Mouse (Mus musculus) forebrain, embryonic 16.5 days (tissue): ENCODE measurements around the gene Lnp1. TPM values are rescaled to one million over a fixed set of nuclear protein-coding genes. Genes with fewer than 3 reads are reported as not detected.
"Not testable (repeated sequence)": the region's sequence is repeated elsewhere in the genome, so short reads cannot be mapped to it uniquely, and the experiment has no call there.

Source experiments
- ATAC-seq: fragments of 200-750 bp; cut with Nextera tagmentation; 2 replicates; pipeline ENCODE4 v1.8.0; 2017; ENCODE audit warnings: mild to moderate bottlenecking, moderate library complexity
- H3K27ac ChIP-seq: fragments of 300-500 bp; sonication (generic); 2 replicates; pipeline ENCODE4 v1.5.1; 2014; ENCODE audit warnings: low read length, control low read depth
- H3K27me3 ChIP-seq: fragments of 300-500 bp; sonication (generic); replicated peaks from 2 replicates; pipeline ENCODE4 v1.6.1; 2014; ENCODE audit warnings: low read length; ENCODE audit not compliant: control insufficient read depth, insufficient read depth
- H3K36me3 ChIP-seq: fragments of 300-500 bp; sonication (generic); 2 replicates; pipeline ENCODE4 v1.6.1; 2014; ENCODE audit not compliant: control insufficient read depth, insufficient read depth
- H3K4me1 ChIP-seq: fragments of 300-500 bp; sonication (generic); replicated peaks from 2 replicates; pipeline ENCODE4 v1.6.1; 2014; ENCODE audit warnings: low read length; ENCODE audit not compliant: control insufficient read depth, insufficient read depth
- H3K4me2 ChIP-seq: fragments of 300-500 bp; sonication (generic); 2 replicates; pipeline ENCODE4 v1.6.1; 2014; ENCODE audit warnings: mild to moderate bottlenecking, low read length, control low read depth
- H3K4me3 ChIP-seq: fragments of 300-500 bp; sonication (generic); replicated peaks from 2 replicates; pipeline ENCODE4 v1.5.1; 2014; ENCODE audit warnings: mild to moderate bottlenecking, low read length, control low read depth
- H3K9ac ChIP-seq: fragments of 300-500 bp; sonication (generic); replicated peaks from 2 replicates; pipeline ENCODE4 v1.6.1; 2014; ENCODE audit warnings: low read depth, low read length, control low read depth
- H3K9me3 ChIP-seq: fragments of 300-500 bp; sonication (generic); 2 replicates; pipeline ENCODE4 v1.6.1; 2016; ENCODE audit warnings: low read length; ENCODE audit not compliant: control insufficient read depth
- WGBS: fragments of 180-500 bp; shearing (Covaris S2); extraction: QIAGEN DNeasy Blood & Tissue Kit; methylation state at CpG from one replicate; pipeline ENCODE4 v1.1.7; 2014; 5-methylcytosine and 5-hydroxymethylcytosine counted together
- polyA plus RNA-seq: library from polyadenylated mRNA; unstranded; fragments of >200 nt; fragmentation: Nextera tagmentation; extraction: Ambion mirVana; gene quantifications from 2 replicates; pipeline ENCODE4 v1.2.1, GENCODE M21; 2015

The Lnp1 gene
- polyA plus RNA-seq, result 0.79 TPM in 1 of 2 replicates, not detected in the other

GRCm38 (mm10) chr16:56928023-56928422 is at the start of gene Lnp1:
Gene Lnp1, minus strand, starts transcription at chr16:56928061.
- no peak within 1 kb of the TSS for H3K4me2 ChIP-seq
- ATAC-seq, result no peak
- H3K27me3 ChIP-seq, result no peaks in the 10 kb centered on the region
- H3K27ac ChIP-seq, result no peak within 1 kb of the TSS
- WGBS, result 55% methylated on average over 3 of the region's 3 CpGs
- H3K4me1 ChIP-seq, result no peaks in the 10 kb centered on the region
- H3K4me3 ChIP-seq, result no peak within 1 kb of the TSS
- H3K9ac ChIP-seq, result no peak within 1 kb of the TSS
- no peaks in the 10 kb centered on the region for H3K36me3 ChIP-seq
- no peaks in the 10 kb centered on the region for H3K9me3 ChIP-seq

- Histone ChIP-seq H3K9me3 (no peaks in the 10 kb centered on the region), H3K4me1 (no peaks in the 10 kb centered on the region), H3K27ac (no peak overlapping the region), H3K36me3 (no peaks in the 10 kb centered on the region), H3K4me2 (no peak overlapping the region), H3K27me3 (no peaks in the 10 kb centered on the region), H3K9ac (no peak overlapping the region), H3K4me3 (no peak overlapping the region)
- ATAC-seq, result no peak
- 76% methylated on average over 3 of the region's 3 CpGs for WGBS
Observed at GRCm38 (mm10) chr16:56974646-56975045, 46.8 kb upstream of the Lnp1 start.

- not testable (repeated sequence) for H3K4me3 ChIP-seq, H3K4me2 ChIP-seq, H3K27ac ChIP-seq, H3K27me3 ChIP-seq, H3K4me1 ChIP-seq, H3K9me3 ChIP-seq, H3K9ac ChIP-seq, ATAC-seq, H3K36me3 ChIP-seq
- 96% methylated on average over 2 of the region's 2 CpGs for WGBS
Observed at GRCm38 (mm10) chr16:56958311-56958710, 30.4 kb upstream of the Lnp1 start.

GRCm38 (mm10) chr16:56949085-56949484 is 21.2 kb upstream of the Lnp1 start:
- H3K36me3 ChIP-seq, result no peaks in the 10 kb centered on the region
- no peak overlapping the region for H3K27ac ChIP-seq
- no peak overlapping the region for H3K4me3 ChIP-seq
- no peak overlapping the region for H3K4me2 ChIP-seq
- WGBS, result 92% methylated on average over 5 of the region's 5 CpGs
- H3K9me3 ChIP-seq, result no peaks in the 10 kb centered on the region
- no peaks in the 10 kb centered on the region for H3K4me1 ChIP-seq
- H3K9ac ChIP-seq, result no peak overlapping the region
- no peaks in the 10 kb centered on the region for H3K27me3 ChIP-seq
- ATAC-seq, result no peak

- 88% methylated on average over 2 of the region's 2 CpGs for WGBS
- no peak overlapping the region for H3K4me3 ChIP-seq
- no peak overlapping the region for H3K9ac ChIP-seq
- no peak for ATAC-seq
- no peaks in the 10 kb centered on the region for H3K9me3 ChIP-seq
- no peaks in the 10 kb centered on the region for H3K36me3 ChIP-seq
- no peaks in the 10 kb centered on the region for H3K27me3 ChIP-seq
- H3K4me2 ChIP-seq, result no peak overlapping the region
- no peak overlapping the region for H3K27ac ChIP-seq
- H3K4me1 ChIP-seq, result no peaks in the 10 kb centered on the region
Observed at GRCm38 (mm10) chr16:56942341-56942740, 14.5 kb upstream of the Lnp1 start.

GRCm38 (mm10) chr16:56920102-56920657 is 7.7 kb downstream of the Lnp1 start:
- Histone ChIP-seq H3K4me2 (no peak overlapping the region), H3K9ac (no peak overlapping the region), H3K4me3 (no peak overlapping the region), H3K27me3 (no peaks in the 10 kb centered on the region), H3K36me3 (no peaks in the 10 kb centered on the region), H3K9me3 (no peaks in the 10 kb centered on the region), H3K4me1 (no peaks in the 10 kb centered on the region), H3K27ac (no peak overlapping the region)
- peak; percentile 90 for ATAC-seq
- 28% methylated on average over 8 of the region's 8 CpGs for WGBS

- no peaks in the 10 kb centered on the region for H3K27me3 ChIP-seq
- no peak overlapping the region for H3K4me2 ChIP-seq
- no peaks in the 10 kb centered on the region for H3K36me3 ChIP-seq
- no peak for ATAC-seq
- H3K4me1 ChIP-seq, result no peaks in the 10 kb centered on the region
- H3K9ac ChIP-seq, result no peak overlapping the region
- H3K9me3 ChIP-seq, result no peaks in the 10 kb centered on the region
- 84% methylated on average over 7 of the region's 7 CpGs for WGBS
- no peak overlapping the region for H3K27ac ChIP-seq
- H3K4me3 ChIP-seq, result no peak overlapping the region
Observed at GRCm38 (mm10) chr16:56917230-56917629, 10.6 kb downstream of the Lnp1 start.

- no peaks in the 10 kb centered on the region for H3K9me3 ChIP-seq
- H3K27ac ChIP-seq, result no peak overlapping the region
- no peaks in the 10 kb centered on the region for H3K36me3 ChIP-seq
- H3K4me3 ChIP-seq, result no peak overlapping the region
- ATAC-seq, result no peak
- H3K4me2 ChIP-seq, result no peak overlapping the region
- WGBS, result 64% methylated on average over 5 of the region's 5 CpGs
- H3K27me3 ChIP-seq, result no peaks in the 10 kb centered on the region
- H3K9ac ChIP-seq, result no peak overlapping the region
- H3K4me1 ChIP-seq, result no peaks in the 10 kb centered on the region
Observed at GRCm38 (mm10) chr16:56908986-56909385, 18.9 kb downstream of the Lnp1 start.

GRCm38 (mm10) chr16:56902206-56902605 is 25.7 kb downstream of the Lnp1 start:
- not testable (repeated sequence) for H3K4me2 ChIP-seq, H3K9me3 ChIP-seq, H3K27ac ChIP-seq, ATAC-seq, H3K9ac ChIP-seq, H3K36me3 ChIP-seq, H3K4me3 ChIP-seq, H3K27me3 ChIP-seq, H3K4me1 ChIP-seq
- WGBS, result 68% methylated on average over 3 of the region's 3 CpGs

- ATAC-seq, result no peak
- Histone ChIP-seq H3K9me3 (no peaks in the 10 kb centered on the region), H3K27me3 (no peaks in the 10 kb centered on the region), H3K4me3 (no peak overlapping the region), H3K36me3 (no peaks in the 10 kb centered on the region), H3K4me2 (no peak overlapping the region), H3K4me1 (no peaks in the 10 kb centered on the region), H3K9ac (no peak overlapping the region), H3K27ac (no peak overlapping the region)
- WGBS, result 91% methylated on average over 5 of the region's 5 CpGs
Observed at GRCm38 (mm10) chr16:56891583-56891982, 36.3 kb downstream of the Lnp1 start.
